Mouse (Mus musculus): Measurements from ENCODE around the gene Olfr9. TPM values are rescaled to one million over a fixed set of nuclear protein-coding genes. Genes with fewer than 3 reads are reported as not detected.
"Not testable (repeated sequence)": the region's sequence is repeated elsewhere in the genome, so short reads cannot be mapped to it uniquely, and the experiment has no call there.

Gene Olfr9
- total RNA-seq, 2 experiments from 2014 or later: not detected

- intact Hi-C loops (cut with DNase I): no loop called here
- no peak for DNase-seq
These were observed 7.4 kb downstream of the Olfr9 start for GRCm38 (mm10) chr10:128996523-128997040.

GRCm38 (mm10) chr10:129004032-129004920, 15.0 kb downstream of the Olfr9 start:
- DNase-seq: no peak
- intact Hi-C loops (cut with DNase I): no loop called here

GRCm38 (mm10) chr10:129010288-129010841, 21.1 kb downstream of the Olfr9 start, which contains the start of gene Olfr763:
TSS of gene Olfr763 (plus strand) at chr10:129010791.
- no peak for DNase-seq
- intact Hi-C loops (cut with DNase I): no loop called here

GRCm38 (mm10) chr10:129011511-129011910, 22.3 kb downstream of the Olfr9 start:
- intact Hi-C loops (cut with DNase I); DNase-seq: not testable (repeated sequence)

GRCm38 (mm10) chr10:129014477-129014876, 25.2 kb downstream of the Olfr9 start:
- intact Hi-C loops (cut with DNase I): no loop called here
- no peak for DNase-seq

GRCm38 (mm10) chr10:129023319-129023718, 34.1 kb downstream of the Olfr9 start:
- intact Hi-C loops (cut with DNase I): no loop called here
- DNase-seq: no peak

- DNase-seq: peak; percentile 62
- intact Hi-C loops (cut with DNase I): loop anchor here (2.0 kb wide), 1 partner anchor 1067 kb away; no protein-coding TSS in a partner anchor
These were observed 36.9 kb downstream of the Olfr9 start for GRCm38 (mm10) chr10:129026018-129026662.

- no peak for DNase-seq
- intact Hi-C loops (cut with DNase I): no loop called here
These were observed 39.1 kb downstream of the Olfr9 start for GRCm38 (mm10) chr10:129028343-129028742.

GRCm38 (mm10) chr10:129039796-129040195, 50.6 kb downstream of the Olfr9 start, which contains the start of gene Olfr764-ps1:
TSS of gene Olfr764-ps1 (minus strand) at chr10:129039896.
- DNase-seq: no peak
- intact Hi-C loops (cut with DNase I): no loop called here

Other genes starting within 250 kb of the Olfr9 start
- gene Dgka, start 244.6 kb upstream of the Olfr9 start, total RNA-seq (2021): 1 to 10 TPM; 7.5 to 7.7 TPM
- 10 to 100 TPM; 37.5 TPM for gene Pym1, start 241.5 kb upstream of the Olfr9 start, total RNA-seq (2021)
- gene Mmp19, start 198.5 kb upstream of the Olfr9 start, total RNA-seq (2021): 1 to 10 TPM in 1 of 2 experiments, under 1 TPM in 1; 0.74 to 1.3 TPM
- 10 to 100 TPM; 59.3 to 63.3 TPM for gene Dnajc14, start 185.4 kb upstream of the Olfr9 start, total RNA-seq (2021)
- gene Tmem198b, start 185.1 kb upstream of the Olfr9 start, total RNA-seq (2021): 10 to 100 TPM; 14.1 to 14.2 TPM
- gene Sarnp, start 172.1 kb upstream of the Olfr9 start, total RNA-seq (2021): 10 to 100 TPM; 50.9 to 53.4 TPM
- 1 to 10 TPM; 4.3 to 5.2 TPM for gene Ormdl2, start 167.8 kb upstream of the Olfr9 start, total RNA-seq (2021)
- 10 to 100 TPM; 18.8 to 20.1 TPM for gene Gdf11, start 97.7 kb upstream of the Olfr9 start, total RNA-seq (2021)
- gene Cd63, start 88.4 kb upstream of the Olfr9 start, total RNA-seq (2021): 10 to 100 TPM; 52.7 to 64.3 TPM
- gene Rdh5, start 66.5 kb upstream of the Olfr9 start, total RNA-seq (2021): 1 to 10 TPM; 5.4 to 6.1 TPM
- gene Bloc1s1, start 65.4 kb upstream of the Olfr9 start, total RNA-seq (2021): 10 to 100 TPM; 90.7 to 91.9 TPM
- gene Itga7, start 55.6 kb upstream of the Olfr9 start, total RNA-seq (2021): 1 to 10 TPM; 8.9 to 9.1 TPM
- not detected for gene Mettl7b, start 28.4 kb upstream of the Olfr9 start, total RNA-seq (2021)
- not detected for gene Olfr763, start 21.4 kb downstream of the Olfr9 start, total RNA-seq (2021)
- not detected for gene Olfr764-ps1, start 50.5 kb downstream of the Olfr9 start, total RNA-seq (2021)
- gene Olfr765, start 60.6 kb downstream of the Olfr9 start, total RNA-seq (2021): not detected
- not detected for gene Olfr766-ps1, start 79.5 kb downstream of the Olfr9 start, total RNA-seq (2021)
- under 1 TPM in 1 of 2 experiments, not detected in 1; 0.14 TPM for gene Olfr767, start 93.5 kb downstream of the Olfr9 start, total RNA-seq (2021)
- not detected for gene Olfr768, start 109.9 kb downstream of the Olfr9 start, total RNA-seq (2021)
- not detected for gene Olfr769, start 128.4 kb downstream of the Olfr9 start, total RNA-seq (2021)
- gene Olfr770, start 149.6 kb downstream of the Olfr9 start, total RNA-seq (2021): not detected
- not detected for gene Olfr771, start 175.3 kb downstream of the Olfr9 start, total RNA-seq (2021)
- gene Olfr772, start 188.5 kb downstream of the Olfr9 start, total RNA-seq (2021): not detected
- not detected for gene Olfr773, start 198.0 kb downstream of the Olfr9 start, total RNA-seq (2021)
- gene Olfr774, start 246.8 kb downstream of the Olfr9 start, total RNA-seq (2021): not detected

Measured in left cerebral cortex, postnatal 4 days (tissue).